Mouse (Mus musculus): ENCODE results near the gene Ociad2. TPM values are rescaled to one million over a fixed set of nuclear protein-coding genes. Genes with fewer than 3 reads are reported as not detected.

Gene Ociad2
- polyA plus RNA-seq, 2 experiments: 0.95 to 3.6 TPM

- ATAC-seq (ENCODE audit: insufficient read depth): no peak
- peaks cover 0 to 6% of the 10 kb centered on the region in 2 experiments; a peak in 2 of 4 replicates for H3K4me1 ChIP-seq (replicated peaks; ENCODE audit: control insufficient read depth in 2 of 2, insufficient read depth in 2 of 2, low read length in 1 of 2)
- TF ChIP-seq EP300 (IDR thresholded peaks at IDR 0.05; ENCODE audit: low read depth) (no peak), CTCF (IDR thresholded peaks at IDR 0.05; ENCODE audit: low read depth) (no peak)
- H3K9me3 ChIP-seq (ENCODE audit: control insufficient read depth, low read length): no peaks in the 10 kb centered on the region
- H3K9ac ChIP-seq (replicated peaks): no peak overlapping the region
- H3K27ac ChIP-seq: no peak overlapping the region
- H3K36me3 ChIP-seq (replicated peaks; ENCODE audit: control insufficient read depth, insufficient read depth, low read depth): no peaks in the 10 kb centered on the region
- no peak overlapping the region for H3K4me3 ChIP-seq (ENCODE audit: insufficient read depth in 1 of 2, low read depth in 2 of 2, low read length in 2 of 2)
- WGBS (ENCODE audit: insufficient replicate concordance): 26% methylated on average over 5 of the region's 5 CpGs
- DNase-seq (ENCODE audit: low read depth in 3 of 3, low spot score in 3 of 3): peak in 1 of 3 experiments; percentile 35
- H3K4me2 ChIP-seq (ENCODE audit: low read depth): no peak overlapping the region
- no peaks in the 10 kb centered on the region for H3K27me3 ChIP-seq (ENCODE audit: control insufficient read depth, insufficient read depth, low read length)
Measured at GRCm38 (mm10) chr5:73286603-73287002, 54.2 kb downstream of the Ociad2 start.

- H3K27ac ChIP-seq: no peak overlapping the region
- WGBS (ENCODE audit: insufficient replicate concordance): 59% methylated on average over 3 of the region's 3 CpGs
- ATAC-seq (ENCODE audit: insufficient read depth): no peak
Measured at GRCm38 (mm10) chr5:73285470-73285978, 55.3 kb downstream of the Ociad2 start.

GRCm38 (mm10) chr5:73284046-73284445 lies 56.8 kb downstream of the Ociad2 start:
- Histone ChIP-seq H3K4me3 (ENCODE audit: insufficient read depth in 1 of 2, low read depth in 2 of 2, low read length in 2 of 2) (no peak overlapping the region), H3K36me3 (replicated peaks; ENCODE audit: control insufficient read depth, insufficient read depth, low read depth) (no peaks in the 10 kb centered on the region), H3K27ac (no peak overlapping the region), H3K9me3 (ENCODE audit: control insufficient read depth, low read length) (no peaks in the 10 kb centered on the region), H3K9ac (replicated peaks) (no peak overlapping the region), H3K4me2 (ENCODE audit: low read depth) (no peak overlapping the region), H3K4me1 (replicated peaks; ENCODE audit: control insufficient read depth in 2 of 2, insufficient read depth in 2 of 2, low read length in 1 of 2) (peaks cover 0 to 13% of the 10 kb centered on the region in 2 experiments; a peak in 2 of 4 replicates), H3K27me3 (ENCODE audit: control insufficient read depth, insufficient read depth, low read length) (no peaks in the 10 kb centered on the region)
- TF ChIP-seq CTCF (IDR thresholded peaks at IDR 0.05; ENCODE audit: low read depth): no peak
- no peak for TF ChIP-seq EP300 (IDR thresholded peaks at IDR 0.05; ENCODE audit: low read depth)
- DNase-seq (ENCODE audit: low read depth in 3 of 3, low spot score in 3 of 3) (no peak), ATAC-seq (ENCODE audit: insufficient read depth) (no peak)

More at GRCm38 (mm10) chr5:73285470-73285978, 55.3 kb downstream of the Ociad2 start:
- no peak for DNase-seq (ENCODE audit: low read depth in 3 of 3, low spot score in 3 of 3)
- H3K9ac ChIP-seq (replicated peaks): no peak overlapping the region
- H3K27me3 ChIP-seq (ENCODE audit: control insufficient read depth, insufficient read depth, low read length): no peaks in the 10 kb centered on the region
- TF ChIP-seq EP300 (IDR thresholded peaks at IDR 0.05; ENCODE audit: low read depth) (no peak), CTCF (IDR thresholded peaks at IDR 0.05; ENCODE audit: low read depth) (no peak)
- no peaks in the 10 kb centered on the region for H3K36me3 ChIP-seq (replicated peaks; ENCODE audit: control insufficient read depth, insufficient read depth, low read depth)
- H3K4me2 ChIP-seq (ENCODE audit: low read depth): no peak overlapping the region
- peaks cover 0 to 6% of the 10 kb centered on the region in 2 experiments; a peak in 2 of 4 replicates for H3K4me1 ChIP-seq (replicated peaks; ENCODE audit: control insufficient read depth in 2 of 2, insufficient read depth in 2 of 2, low read length in 1 of 2)
- no peak overlapping the region for H3K4me3 ChIP-seq (ENCODE audit: insufficient read depth in 1 of 2, low read depth in 2 of 2, low read length in 2 of 2)
- H3K9me3 ChIP-seq (ENCODE audit: control insufficient read depth, low read length): no peaks in the 10 kb centered on the region

GRCm38 (mm10) chr5:73280567-73280850 lies 60.3 kb downstream of the Ociad2 start:
- Histone ChIP-seq H3K36me3 (replicated peaks; ENCODE audit: control insufficient read depth, insufficient read depth, low read depth) (no peaks in the 10 kb centered on the region), H3K4me1 (replicated peaks; ENCODE audit: control insufficient read depth in 2 of 2, insufficient read depth in 2 of 2, low read length in 1 of 2) (peaks cover 0 to 8% of the 10 kb centered on the region in 2 experiments; a peak in 2 of 4 replicates), H3K9me3 (ENCODE audit: control insufficient read depth, low read length) (no peaks in the 10 kb centered on the region), H3K4me2 (ENCODE audit: low read depth) (no peak overlapping the region), H3K27ac (no peak overlapping the region), H3K9ac (replicated peaks) (no peak overlapping the region), H3K4me3 (ENCODE audit: insufficient read depth in 1 of 2, low read depth in 2 of 2, low read length in 2 of 2) (no peak overlapping the region), H3K27me3 (ENCODE audit: control insufficient read depth, insufficient read depth, low read length) (no peaks in the 10 kb centered on the region)
- no peak for TF ChIP-seq EP300 (IDR thresholded peaks at IDR 0.05; ENCODE audit: low read depth)
- TF ChIP-seq CTCF (IDR thresholded peaks at IDR 0.05; ENCODE audit: low read depth): no peak
- no peak for DNase-seq (ENCODE audit: low read depth in 3 of 3, low spot score in 3 of 3)
- ATAC-seq (ENCODE audit: insufficient read depth): no peak
- WGBS (ENCODE audit: insufficient replicate concordance): 63% methylated on average over 4 of the region's 4 CpGs

GRCm38 (mm10) chr5:73279732-73280566 lies 60.9 kb downstream of the Ociad2 start:
- H3K4me1 ChIP-seq (replicated peaks; ENCODE audit: control insufficient read depth in 2 of 2, insufficient read depth in 2 of 2, low read length in 1 of 2): peaks cover 0 to 8% of the 10 kb centered on the region in 2 experiments; a peak in 2 of 4 replicates
- no peaks in the 10 kb centered on the region for H3K27me3 ChIP-seq (ENCODE audit: control insufficient read depth, insufficient read depth, low read length)
- no peaks in the 10 kb centered on the region for H3K36me3 ChIP-seq (replicated peaks; ENCODE audit: control insufficient read depth, insufficient read depth, low read depth)
- TF ChIP-seq EP300 (IDR thresholded peaks at IDR 0.05; ENCODE audit: low read depth) (no peak), CTCF (IDR thresholded peaks at IDR 0.05; ENCODE audit: low read depth) (no peak)
- H3K9me3 ChIP-seq (ENCODE audit: control insufficient read depth, low read length): no peaks in the 10 kb centered on the region
- 60% methylated on average over 4 of the region's 4 CpGs for WGBS (ENCODE audit: insufficient replicate concordance)
- H3K4me3 ChIP-seq (ENCODE audit: insufficient read depth in 1 of 2, low read depth in 2 of 2, low read length in 2 of 2): no peak overlapping the region
- H3K9ac ChIP-seq (replicated peaks): no peak overlapping the region
- H3K27ac ChIP-seq: no peak overlapping the region
- no peak for DNase-seq (ENCODE audit: low read depth in 3 of 3, low spot score in 3 of 3)
- no peak overlapping the region for H3K4me2 ChIP-seq (ENCODE audit: low read depth)
- no peak for ATAC-seq (ENCODE audit: insufficient read depth)
